In genomic region chr10:77515385-77516348, GRCm38 (mm10) we compare ENCODE assay signal across 8 mouse cellular contexts. TPM values are rescaled to one million over a fixed set of nuclear protein-coding genes. Genes with fewer than 3 reads are reported as not detected.
DNase-seq lines count a peak whose midpoint lies in the region; ATAC-seq and TF ChIP-seq lines count a peak whose summit lies in the region.

TSS of gene Fam207a (minus strand) at chr10:77515785.

- peak within 1 kb of the TSS; percentile 89 for H3K4me2 ChIP-seq in embryonic facial prominence, embryonic 14.5 days (ENCODE audit: low read depth, low read length)
- peak within 1 kb of the TSS; percentile 84 for H3K4me2 ChIP-seq in limb, embryonic 14.5 days (replicated peaks; ENCODE audit: low read depth, low read length, severe bottlenecking)
- peak within 1 kb of the TSS; percentile 61 for H3K4me2 ChIP-seq in midbrain, postnatal 0 days (ENCODE audit: low read depth, low read length, poor library complexity, severe bottlenecking)

- H3K4me1 ChIP-seq in embryonic facial prominence, embryonic 14.5 days (ENCODE audit: control insufficient read depth, insufficient read depth, low read length) = peaks cover 13% of the 10 kb centered on the region
- peaks cover 14% of the 10 kb centered on the region for H3K4me1 ChIP-seq in limb, embryonic 14.5 days (ENCODE audit: control insufficient read depth, insufficient read depth, low read length)
- peaks cover 9% of the 10 kb centered on the region; the same call in 1 of the 2 replicates for H3K4me1 ChIP-seq in midbrain, postnatal 0 days (ENCODE audit: insufficient read depth, low read length)

- H3K27me3 ChIP-seq in embryonic facial prominence, embryonic 14.5 days (replicated peaks; ENCODE audit: control insufficient read depth, insufficient read depth, low read length) = no peaks in the 10 kb centered on the region
- no peaks in the 10 kb centered on the region for H3K27me3 ChIP-seq in limb, embryonic 14.5 days (ENCODE audit: control insufficient read depth, insufficient read depth, low read length)
- no peaks in the 10 kb centered on the region for H3K27me3 ChIP-seq in midbrain, postnatal 0 days (ENCODE audit: insufficient read depth, low read length)

- peak within 1 kb of the TSS; percentile 87 for H3K9ac ChIP-seq in embryonic facial prominence, embryonic 14.5 days (ENCODE audit: low read depth, low read length)
- H3K9ac ChIP-seq in limb, embryonic 14.5 days (ENCODE audit: low read depth, low read length, severe bottlenecking) = peak within 1 kb of the TSS; percentile 86
- H3K9ac ChIP-seq in midbrain, postnatal 0 days (replicated peaks; ENCODE audit: low read length, poor library complexity, severe bottlenecking) = peak within 1 kb of the TSS; percentile 91

- ATAC-seq in embryonic facial prominence, embryonic 14.5 days (ENCODE audit: low read depth) = peak; percentile 95
- peak; percentile 93 for ATAC-seq in limb, embryonic 14.5 days (ENCODE audit: low FRiP score, low read depth)
- peak; percentile 91 for ATAC-seq in midbrain, postnatal 0 days (ENCODE audit: low FRiP score)

- 1% methylated on average over 61 of the region's 75 CpGs for WGBS in embryonic facial prominence, embryonic 14.5 days
- under 1% methylated on average over 75 of the region's 75 CpGs for WGBS in limb, embryonic 14.5 days
- WGBS in midbrain, postnatal 0 days = 1% methylated on average over 75 of the region's 75 CpGs

- TF ChIP-seq CTCF in midbrain, postnatal 0 days (IDR thresholded peaks at IDR 0.05) = no peak

- TF ChIP-seq POLR2A in limb, embryonic 14.5 days (IDR thresholded peaks at IDR 0.05; ENCODE audit: borderline replicate concordance, extremely low read depth, insufficient read depth, insufficient read length) = peak; percentile 91; the same call in 1 of the 2 replicates

- DNase-seq in 3T3-L1 (ENCODE audit: low read depth, low spot score) = peak; percentile 93
- peak; percentile 81 to 83 for DNase-seq in adrenal gland, postnatal 4 days (ENCODE audit: low spot score in 2 of 2)
- peak; percentile 98 for DNase-seq in embryonic facial prominence, embryonic 14.5 days (ENCODE audit: low spot score)
- DNase-seq in heart, adult 8-10 months (ENCODE audit: low spot score) = peak; percentile 92
- DNase-seq in kidney, adult 9 months = peak; percentile 94
- DNase-seq in limb, embryonic 14.5 days (ENCODE audit: low spot score) = peak; percentile 95
- peak; percentile 96 for DNase-seq in midbrain, postnatal 0 days (ENCODE audit: low spot score)
- DNase-seq in spleen, postnatal 14 days (ENCODE audit: low spot score in 2 of 2) = peak; percentile 89 to 92

- H3K27ac ChIP-seq in embryonic facial prominence, embryonic 14.5 days (replicated peaks; ENCODE audit: low read depth, low read length) = peak within 1 kb of the TSS; percentile 90
- H3K27ac ChIP-seq in limb, embryonic 14.5 days (replicated peaks; ENCODE audit: low read depth, low read length) = peak within 1 kb of the TSS; percentile 86
- H3K27ac ChIP-seq in midbrain, postnatal 0 days (ENCODE audit: low read depth, low read length) = peak within 1 kb of the TSS; percentile 80

- H3K36me3 ChIP-seq in embryonic facial prominence, embryonic 14.5 days (ENCODE audit: control insufficient read depth, insufficient read depth, low read length) = peaks cover 34% of the 10 kb centered on the region
- peaks cover 30% of the 10 kb centered on the region for H3K36me3 ChIP-seq in limb, embryonic 14.5 days (ENCODE audit: control insufficient read depth, insufficient read depth, low read length)
- H3K36me3 ChIP-seq in midbrain, postnatal 0 days (ENCODE audit: insufficient read depth, low read length) = peaks cover 23% of the 10 kb centered on the region

- no peaks in the 10 kb centered on the region for H3K9me3 ChIP-seq in embryonic facial prominence, embryonic 14.5 days (ENCODE audit: control insufficient read depth, low read length)
- H3K9me3 ChIP-seq in limb, embryonic 14.5 days (ENCODE audit: control insufficient read depth, low read length) = no peaks in the 10 kb centered on the region
- no peaks in the 10 kb centered on the region for H3K9me3 ChIP-seq in midbrain, postnatal 0 days (ENCODE audit: low read length)

- peak within 1 kb of the TSS; percentile 92 for H3K4me3 ChIP-seq in embryonic facial prominence, embryonic 14.5 days (ENCODE audit: low read depth, low read length)
- H3K4me3 ChIP-seq in limb, embryonic 14.5 days (replicated peaks; ENCODE audit: low read length) = peak within 1 kb of the TSS; percentile 94
- H3K4me3 ChIP-seq in midbrain, postnatal 0 days (ENCODE audit: low read depth, low read length) = peak within 1 kb of the TSS; percentile 87

RNA-seq across cellular contexts. Expression of gene Fam207a, which starts in this region (rescaled TPM):
- total RNA-seq in adrenal gland, postnatal 4 days (2021) = 10 to 100 TPM; 23.8 to 26.0 TPM
- polyA plus RNA-seq in embryonic facial prominence, embryonic 14.5 days (2014; fragmentation: Nextera tagmentation; extraction: Ambion mirVana) = 34.2 and 38.5 TPM in 2 replicates
- 10 to 100 TPM in 1 of 4 experiments, 1 to 10 TPM in 3; 8.0 to 12.4 (median 9.1) TPM for total RNA-seq in heart, adult 8-10 months (2022)
- polyA plus RNA-seq in limb, embryonic 14.5 days (2012; rRNA removed) = 35.5 and 38.6 TPM in 2 replicates
- polyA plus RNA-seq in limb, embryonic 14.5 days (2014; fragmentation: Nextera tagmentation; extraction: Ambion mirVana) = 40.6 and 41.7 TPM in 2 replicates
- 47.1 and 49.2 TPM in 2 replicates for total RNA-seq in midbrain, postnatal 0 days (2014; rRNA removed)
- polyA plus RNA-seq in midbrain, postnatal 0 days (2015; fragmentation: Nextera tagmentation; extraction: Ambion mirVana) = 32.7 and 34.9 TPM in 2 replicates

Comparison
In these comparisons a context has a peak if more than half of its experiments do, and no peak if none do; other contexts are left out.
1. Peak in every context shown above with its lines: DNase-seq, ATAC-seq, H3K4me3 ChIP-seq and H3K27ac ChIP-seq.